ENCODE assay signal across 20 mouse cellular contexts in the genomic region with DNA sequence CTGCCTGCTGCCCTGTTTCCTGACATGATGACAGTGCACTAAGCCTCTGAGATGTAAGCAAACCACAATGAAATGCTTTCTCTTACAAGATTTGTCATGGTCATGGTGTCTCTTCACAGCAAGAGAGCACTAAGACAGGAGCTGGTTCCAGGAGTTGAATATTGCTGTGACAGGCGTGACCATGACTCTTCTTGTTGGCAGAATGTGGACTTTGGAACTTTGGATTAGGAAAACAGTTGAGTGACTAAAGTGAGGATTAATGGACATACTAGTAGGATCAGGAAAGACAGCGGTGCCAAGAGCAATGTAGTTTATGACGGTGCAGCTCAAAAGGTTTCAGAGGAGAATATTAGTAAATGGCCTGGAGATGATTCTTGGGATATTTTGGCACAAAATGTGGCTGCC.
A peak's percentile ranks its signal among the peaks of the same experiment; 100 is the strongest.
DNase-seq lines count a peak whose midpoint lies in the region; ATAC-seq lines count a peak whose summit lies in the region.
"Had no signal": no experiment of that assay in that cellular context is flagged by ENCODE, and none has a peak within 500 bp of the region (broad histone marks: within the 10 kb centered on the region; RNA-seq: fewer than 3 reads in every experiment).

No protein-coding gene starts in this region.

- no peaks in the 10 kb centered on the region for H3K9me3 ChIP-seq in embryonic facial prominence, embryonic 14.5 days (ENCODE audit: control insufficient read depth, low read length)
- H3K9me3 ChIP-seq in embryonic facial prominence, embryonic 10.5 days, result no peaks in the 10 kb centered on the region
- no peaks in the 10 kb centered on the region for H3K9me3 ChIP-seq in midbrain, embryonic 10.5 days (replicated peaks)
- no peaks in the 10 kb centered on the region for H3K9me3 ChIP-seq in midbrain, embryonic 15.5 days
- no peaks in the 10 kb centered on the region for H3K9me3 ChIP-seq in midbrain, embryonic 12.5 days
- H3K9me3 ChIP-seq: embryonic facial prominence, embryonic 13.5 days; forebrain, embryonic 10.5 days; heart, embryonic 12.5 days; hindbrain, embryonic 10.5 days; hindbrain, embryonic 15.5 days had no signal

- no peak overlapping the region for H3K4me2 ChIP-seq in embryonic facial prominence, embryonic 14.5 days (ENCODE audit: low read depth, low read length)
- H3K4me2 ChIP-seq in midbrain, embryonic 15.5 days, result no peak overlapping the region
- H3K4me2 ChIP-seq in midbrain, embryonic 12.5 days (replicated peaks), result no peak overlapping the region
- H3K4me2 ChIP-seq: embryonic facial prominence, embryonic 13.5 days; heart, embryonic 12.5 days; hindbrain, embryonic 15.5 days had no signal

- DNase-seq in embryonic facial prominence, embryonic 14.5 days (ENCODE audit: low spot score), result peak; percentile 72
- no peak for DNase-seq in embryonic facial prominence, embryonic 10.5 days (ENCODE audit: low spot score)
- DNase-seq in midbrain, embryonic 10.5 days (ENCODE audit: low spot score), result peak; percentile 52
- DNase-seq in B cell, adult 2 months, result no peak
- no peak for DNase-seq in layer of hippocampus, postnatal 25 days (ENCODE audit: extremely low spot score in 1 of 2, low spot score in 1 of 2)
- DNase-seq: adrenal gland, adult 2 months; adrenal gland, postnatal 25 days; cerebellum, adult 2 months; cerebellum, postnatal 10 days; gastrocnemius, adult 2 months; gastrocnemius, postnatal 25 days had no signal

- WGBS in embryonic facial prominence, embryonic 14.5 days, result 72% methylated on average over 3 of the region's 3 CpGs
- 87% methylated on average over 3 of the region's 3 CpGs for WGBS in embryonic facial prominence, embryonic 10.5 days
- 66% methylated on average over 3 of the region's 3 CpGs for WGBS in midbrain, embryonic 10.5 days
- WGBS in midbrain, embryonic 15.5 days, result 49% methylated on average over 3 of the region's 3 CpGs
- WGBS in midbrain, embryonic 12.5 days, result 47% methylated on average over 3 of the region's 3 CpGs

- H3K36me3 ChIP-seq in embryonic facial prominence, embryonic 14.5 days (ENCODE audit: control insufficient read depth, insufficient read depth, low read length), result no peaks in the 10 kb centered on the region
- no peaks in the 10 kb centered on the region for H3K36me3 ChIP-seq in embryonic facial prominence, embryonic 10.5 days (replicated peaks)
- H3K36me3 ChIP-seq in midbrain, embryonic 10.5 days, result no peaks in the 10 kb centered on the region
- no peaks in the 10 kb centered on the region for H3K36me3 ChIP-seq in midbrain, embryonic 15.5 days (replicated peaks)
- no peaks in the 10 kb centered on the region for H3K36me3 ChIP-seq in midbrain, embryonic 12.5 days
- H3K36me3 ChIP-seq: embryonic facial prominence, embryonic 13.5 days; forebrain, embryonic 10.5 days; heart, embryonic 12.5 days; hindbrain, embryonic 10.5 days; hindbrain, embryonic 15.5 days had no signal

- no peak overlapping the region for H3K27ac ChIP-seq in embryonic facial prominence, embryonic 14.5 days (replicated peaks; ENCODE audit: low read depth, low read length)
- no peak overlapping the region for H3K27ac ChIP-seq in embryonic facial prominence, embryonic 10.5 days (replicated peaks)
- no peak overlapping the region for H3K27ac ChIP-seq in midbrain, embryonic 10.5 days (replicated peaks)
- H3K27ac ChIP-seq in midbrain, embryonic 15.5 days, result no peak overlapping the region
- no peak overlapping the region for H3K27ac ChIP-seq in midbrain, embryonic 12.5 days (replicated peaks)
- H3K27ac ChIP-seq: embryonic facial prominence, embryonic 13.5 days; forebrain, embryonic 10.5 days; gastrocnemius, adult 2 months; hindbrain, embryonic 10.5 days; hindbrain, embryonic 15.5 days had no signal

- 0 out of 2 replicates have a peak, but pooled peaks have one; percentile 26 for ATAC-seq in embryonic facial prominence, embryonic 14.5 days (ENCODE audit: low read depth)
- no peak for ATAC-seq in midbrain, embryonic 15.5 days (replicated peaks)
- ATAC-seq in midbrain, embryonic 12.5 days (ENCODE audit: low FRiP score, low read depth), result peak; percentile 92
- ATAC-seq: forebrain, embryonic 14.5 days had no signal

- H3K27me3 ChIP-seq in embryonic facial prominence, embryonic 14.5 days (replicated peaks; ENCODE audit: control insufficient read depth, insufficient read depth, low read length), result no peaks in the 10 kb centered on the region
- H3K27me3 ChIP-seq in embryonic facial prominence, embryonic 10.5 days (replicated peaks; ENCODE audit: low read depth, poor library complexity, severe bottlenecking), result no peaks in the 10 kb centered on the region
- H3K27me3 ChIP-seq in midbrain, embryonic 10.5 days (ENCODE audit: low read depth, poor library complexity, severe bottlenecking), result peaks cover 26% of the 10 kb centered on the region
- H3K27me3 ChIP-seq in midbrain, embryonic 15.5 days (replicated peaks), result no peaks in the 10 kb centered on the region
- peaks cover 31% of the 10 kb centered on the region for H3K27me3 ChIP-seq in midbrain, embryonic 12.5 days
- H3K27me3 ChIP-seq: embryonic facial prominence, embryonic 13.5 days; heart, embryonic 12.5 days; hindbrain, embryonic 15.5 days had no signal

- no peak overlapping the region for H3K4me3 ChIP-seq in embryonic facial prominence, embryonic 14.5 days (ENCODE audit: low read depth, low read length)
- no peak overlapping the region for H3K4me3 ChIP-seq in embryonic facial prominence, embryonic 10.5 days
- no peak overlapping the region for H3K4me3 ChIP-seq in midbrain, embryonic 10.5 days
- no peak overlapping the region for H3K4me3 ChIP-seq in midbrain, embryonic 15.5 days
- H3K4me3 ChIP-seq in midbrain, embryonic 12.5 days, result no peak overlapping the region
- H3K4me3 ChIP-seq: embryonic facial prominence, embryonic 13.5 days; erythroblast, embryonic 14.5 days; forebrain, embryonic 10.5 days; gastrocnemius, adult 2 months; heart, embryonic 12.5 days; hindbrain, embryonic 10.5 days; hindbrain, embryonic 15.5 days had no signal

- 0 out of 2 replicates have a peak, but pooled peaks cover 3% of the 10 kb centered on the region for H3K4me1 ChIP-seq in embryonic facial prominence, embryonic 14.5 days (ENCODE audit: control insufficient read depth, insufficient read depth, low read length)
- H3K4me1 ChIP-seq in embryonic facial prominence, embryonic 10.5 days, result no peaks in the 10 kb centered on the region
- H3K4me1 ChIP-seq in midbrain, embryonic 10.5 days, result peaks cover 25% of the 10 kb centered on the region
- H3K4me1 ChIP-seq in midbrain, embryonic 15.5 days, result no peaks in the 10 kb centered on the region
- H3K4me1 ChIP-seq in midbrain, embryonic 12.5 days, result no peaks in the 10 kb centered on the region
- H3K4me1 ChIP-seq: forebrain, embryonic 10.5 days; heart, embryonic 12.5 days; hindbrain, embryonic 15.5 days had no signal

- H3K9ac ChIP-seq in embryonic facial prominence, embryonic 14.5 days (ENCODE audit: low read depth, low read length), result no peak overlapping the region
- H3K9ac ChIP-seq in midbrain, embryonic 15.5 days, result no peak overlapping the region
- H3K9ac ChIP-seq in midbrain, embryonic 12.5 days (replicated peaks), result no peak overlapping the region
- H3K9ac ChIP-seq: embryonic facial prominence, embryonic 13.5 days; heart, embryonic 12.5 days; hindbrain, embryonic 15.5 days had no signal

Comparison
In these comparisons a context has a peak if more than half of its experiments do, and no peak if none do; other contexts are left out.
1. DNase-seq: peak in embryonic facial prominence, embryonic 14.5 days (single experiment) and midbrain, embryonic 10.5 days (single experiment); none in embryonic facial prominence, embryonic 10.5 days (single experiment), B cell, adult 2 months (0 of 2) and layer of hippocampus, postnatal 25 days (0 of 2).